Mouse (Mus musculus) limb, embryonic 11.5 days (tissue): ENCODE measurements at regions not wholly inside any gene's neighbourhood (a gene's known extent, or its start where the extent isn't known, plus 50 kb on each side); places are given as distances from the start of the nearest gene placed in this dataset.
"Not testable (repeated sequence)": the region's sequence is repeated elsewhere in the genome, so short reads cannot be mapped to it uniquely, and the experiment has no call there.

ENCODE experiments used
- ATAC-seq: fragments of 200-750 bp; cut with Nextera tagmentation; 2 replicates; pipeline ENCODE4 v1.8.0; 2017; ENCODE audit warnings: low read depth; ENCODE audit not compliant: insufficient number of reproducible peaks, low FRiP score, low TSS enrichment
- DNase-seq: peaks from one replicate; pipeline ENCODE4 v3.0.0-alpha.2; 2015; ENCODE audit warnings: low spot score
- H3K27ac ChIP-seq: fragments of 300-500 bp; sonication (generic); replicated peaks from 2 replicates; pipeline ENCODE4 v1.5.1; 2014; ENCODE audit warnings: low read depth, mild to moderate bottlenecking, low read length
- H3K27me3 ChIP-seq: fragments of 300-500 bp; sonication (generic); 2 replicates; pipeline ENCODE4 v1.6.1; 2014; ENCODE audit warnings: mild to moderate bottlenecking, low read length, mixed read lengths; ENCODE audit not compliant: control insufficient read depth, insufficient read depth
- H3K36me3 ChIP-seq: fragments of 300-500 bp; sonication (generic); 2 replicates; pipeline ENCODE4 v1.6.1; 2014; ENCODE audit warnings: mild to moderate bottlenecking, low read length, moderate library complexity, mixed read lengths; ENCODE audit not compliant: control insufficient read depth, insufficient read depth
- H3K4me1 ChIP-seq: fragments of 300-500 bp; sonication (generic); 2 replicates; pipeline ENCODE4 v1.6.1; 2014; ENCODE audit warnings: low read length, mixed read lengths; ENCODE audit not compliant: control insufficient read depth, insufficient read depth
- H3K4me2 ChIP-seq: fragments of 300-500 bp; sonication (generic); 2 replicates; pipeline ENCODE4 v1.6.1; 2014; ENCODE audit warnings: low read depth, mild to moderate bottlenecking, moderate library complexity; ENCODE audit not compliant: severe bottlenecking
- H3K4me3 ChIP-seq: fragments of 300-500 bp; sonication (generic); 2 replicates; pipeline ENCODE4 v1.5.1; 2014; ENCODE audit warnings: low read depth, low read length
- H3K9ac ChIP-seq: fragments of 300-500 bp; sonication (generic); 2 replicates; pipeline ENCODE4 v1.6.1; 2014; ENCODE audit warnings: mild to moderate bottlenecking, low read length
- H3K9me3 ChIP-seq: fragments of 300-500 bp; sonication (generic); 2 replicates; pipeline ENCODE4 v1.6.1; 2016; ENCODE audit warnings: low read length; ENCODE audit not compliant: control insufficient read depth
- WGBS: fragments of 180-500 bp; shearing (Covaris S2); extraction: QIAGEN DNeasy Blood & Tissue Kit; methylation state at CpG from one replicate; pipeline ENCODE4 v1.1.7; 2014; 5-methylcytosine and 5-hydroxymethylcytosine counted together

GRCm38 (mm10) chr14:52941747-52942146 lies 446.2 kb upstream of the Olfr1507 start:
- not testable (repeated sequence) for ATAC-seq, DNase-seq
- WGBS: no CpG with 5 or more reads among the region's 1 CpGs

DNA sequence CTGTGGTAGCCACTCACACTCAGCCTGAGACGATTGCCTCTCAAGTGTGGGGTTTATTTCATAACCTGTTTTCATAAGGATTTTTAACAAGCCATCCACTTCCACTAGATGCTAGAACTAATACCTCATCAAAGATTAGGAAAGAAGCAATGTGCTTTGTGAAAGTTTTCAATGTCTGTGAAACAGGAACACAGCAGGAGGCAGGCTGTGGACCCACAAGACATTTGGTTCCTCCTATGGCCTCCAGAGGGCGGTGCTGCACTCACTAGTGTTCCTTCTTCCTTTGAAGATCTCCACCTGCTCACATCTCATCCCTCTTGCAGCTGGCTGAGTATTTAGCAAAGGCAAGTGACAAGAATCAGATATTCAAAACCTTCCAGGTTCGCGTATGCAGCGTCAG lies 424.6 kb upstream of the Olfr1507 start:
- not testable (repeated sequence) for H3K9me3 ChIP-seq, H3K4me3 ChIP-seq, H3K4me2 ChIP-seq, H3K36me3 ChIP-seq, H3K27me3 ChIP-seq, ATAC-seq, H3K4me1 ChIP-seq, H3K27ac ChIP-seq, DNase-seq, H3K9ac ChIP-seq
- no CpG with 5 or more reads among the region's 5 CpGs for WGBS

More at GRCm38 (mm10) chr14:52941747-52942146, 446.2 kb upstream of the Olfr1507 start:
- H3K4me3 ChIP-seq, H3K27me3 ChIP-seq, H3K36me3 ChIP-seq, H3K9ac ChIP-seq, H3K27ac ChIP-seq, H3K4me1 ChIP-seq, H3K4me2 ChIP-seq, H3K9me3 ChIP-seq: not testable (repeated sequence)

GRCm38 (mm10) chr14:52913814-52914213 lies 418.3 kb upstream of the Olfr1507 start:
- not testable (repeated sequence) for H3K27ac ChIP-seq, H3K4me3 ChIP-seq, H3K36me3 ChIP-seq, H3K9ac ChIP-seq, ATAC-seq, H3K4me1 ChIP-seq, DNase-seq, H3K9me3 ChIP-seq, H3K4me2 ChIP-seq, H3K27me3 ChIP-seq
- no CpG with 5 or more reads among the region's 1 CpGs for WGBS

DNA sequence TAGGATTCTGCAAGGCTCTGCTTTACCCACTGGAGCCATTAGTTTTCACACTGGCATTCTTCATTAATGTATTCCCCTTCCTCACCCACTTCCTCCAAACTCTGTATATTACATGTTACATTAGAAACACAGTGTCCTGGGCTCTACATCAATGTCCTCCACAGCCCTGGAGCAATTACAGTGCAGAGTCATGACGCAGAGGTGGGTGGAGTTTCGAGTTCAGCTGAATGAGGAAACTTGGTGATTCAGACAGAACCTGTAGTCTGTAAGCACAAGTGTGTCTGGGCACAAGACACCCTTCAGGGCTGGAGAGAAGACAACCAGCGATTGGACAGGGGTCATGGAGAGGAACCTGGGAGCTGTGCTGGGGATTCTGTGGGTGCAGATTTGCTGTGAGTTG lies 404.1 kb upstream of the Olfr1507 start:
- not testable (repeated sequence) for H3K27me3 ChIP-seq, H3K4me3 ChIP-seq, H3K9ac ChIP-seq, H3K27ac ChIP-seq, H3K4me2 ChIP-seq, H3K36me3 ChIP-seq, ATAC-seq, H3K9me3 ChIP-seq, DNase-seq, H3K4me1 ChIP-seq
- WGBS: no CpG with 5 or more reads among the region's 3 CpGs

GRCm38 (mm10) chr14:52898310-52898709 lies 402.8 kb upstream of the Olfr1507 start:
- not testable (repeated sequence) for H3K36me3 ChIP-seq, H3K9me3 ChIP-seq, ATAC-seq, DNase-seq, H3K4me2 ChIP-seq, H3K27ac ChIP-seq, H3K27me3 ChIP-seq, H3K4me3 ChIP-seq, H3K4me1 ChIP-seq, H3K9ac ChIP-seq

- H3K4me3 ChIP-seq, H3K4me2 ChIP-seq, H3K27me3 ChIP-seq, H3K36me3 ChIP-seq, H3K9ac ChIP-seq, H3K27ac ChIP-seq, ATAC-seq, H3K4me1 ChIP-seq, DNase-seq, H3K9me3 ChIP-seq: not testable (repeated sequence)
- WGBS: no CpG with 5 or more reads among the region's 3 CpGs
Measured at GRCm38 (mm10) chr14:52879978-52880377, 384.4 kb upstream of the Olfr1507 start.

DNA sequence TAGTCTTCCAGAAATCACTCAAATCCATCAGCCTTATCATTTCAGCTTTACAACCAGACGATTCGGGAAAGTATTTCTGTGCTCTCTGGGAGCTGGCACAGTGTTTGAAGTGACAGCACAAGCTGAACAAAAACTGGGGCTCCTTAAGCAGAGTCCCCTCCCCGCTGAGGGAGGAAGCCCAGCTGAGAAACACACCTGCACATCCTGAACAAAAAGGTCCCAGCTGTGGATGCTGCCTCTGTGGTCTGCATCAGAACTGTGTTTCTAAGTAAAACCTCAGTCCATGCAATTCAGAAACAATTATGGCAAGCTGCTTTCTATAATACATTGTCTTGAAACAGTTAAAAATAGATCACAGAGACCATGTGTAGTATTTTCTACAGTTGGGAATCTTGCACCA lies 368.3 kb upstream of the Olfr1507 start:
- not testable (repeated sequence) for H3K27ac ChIP-seq, H3K4me1 ChIP-seq, H3K4me2 ChIP-seq, H3K4me3 ChIP-seq, H3K36me3 ChIP-seq, ATAC-seq, H3K9ac ChIP-seq, H3K27me3 ChIP-seq, H3K9me3 ChIP-seq, DNase-seq
- no CpG with 5 or more reads among the region's 3 CpGs for WGBS

- not testable (repeated sequence) for ATAC-seq, H3K4me2 ChIP-seq, DNase-seq, H3K9ac ChIP-seq, H3K9me3 ChIP-seq, H3K27me3 ChIP-seq, H3K4me1 ChIP-seq, H3K4me3 ChIP-seq, H3K27ac ChIP-seq, H3K36me3 ChIP-seq
Measured at GRCm38 (mm10) chr14:52863107-52863506, 367.6 kb upstream of the Olfr1507 start.

GRCm38 (mm10) chr14:52862491-52862890 lies 366.9 kb upstream of the Olfr1507 start:
- not testable (repeated sequence) for ATAC-seq, H3K4me1 ChIP-seq, H3K4me2 ChIP-seq, H3K27me3 ChIP-seq, H3K27ac ChIP-seq, DNase-seq, H3K36me3 ChIP-seq, H3K9ac ChIP-seq, H3K4me3 ChIP-seq, H3K9me3 ChIP-seq
- 56% methylated on average over 7 of the region's 20 CpGs for WGBS
